Mouse (Mus musculus): ENCODE data around the gene Nfil3. TPM values are rescaled to one million over a fixed set of nuclear protein-coding genes. Genes with fewer than 3 reads are reported as not detected.

The Nfil3 gene
- 3.0 and 4.9 TPM in 2 replicates for polyA plus RNA-seq (2012; rRNA removed)

GRCm38 (mm10) chr13:52980951-52981421 lies at the start of gene Nfil3:
TSS of gene Nfil3 (minus strand) at chr13:52981073.

GRCm38 (mm10) chr13:52929209-52930171 lies 51.4 kb downstream of the Nfil3 start, which contains the start of gene Auh:
TSS of gene Auh (minus strand) at chr13:52929681.

Other genes starting within 250 kb of the Nfil3 start
- gene Auh, start 51.4 kb downstream of the Nfil3 start, polyA plus RNA-seq (2012; rRNA removed) = 5.9 and 6.2 TPM in 2 replicates